Mouse (Mus musculus): ENCODE results near the gene Epb41l2.

Gene Epb41l2

DNA sequence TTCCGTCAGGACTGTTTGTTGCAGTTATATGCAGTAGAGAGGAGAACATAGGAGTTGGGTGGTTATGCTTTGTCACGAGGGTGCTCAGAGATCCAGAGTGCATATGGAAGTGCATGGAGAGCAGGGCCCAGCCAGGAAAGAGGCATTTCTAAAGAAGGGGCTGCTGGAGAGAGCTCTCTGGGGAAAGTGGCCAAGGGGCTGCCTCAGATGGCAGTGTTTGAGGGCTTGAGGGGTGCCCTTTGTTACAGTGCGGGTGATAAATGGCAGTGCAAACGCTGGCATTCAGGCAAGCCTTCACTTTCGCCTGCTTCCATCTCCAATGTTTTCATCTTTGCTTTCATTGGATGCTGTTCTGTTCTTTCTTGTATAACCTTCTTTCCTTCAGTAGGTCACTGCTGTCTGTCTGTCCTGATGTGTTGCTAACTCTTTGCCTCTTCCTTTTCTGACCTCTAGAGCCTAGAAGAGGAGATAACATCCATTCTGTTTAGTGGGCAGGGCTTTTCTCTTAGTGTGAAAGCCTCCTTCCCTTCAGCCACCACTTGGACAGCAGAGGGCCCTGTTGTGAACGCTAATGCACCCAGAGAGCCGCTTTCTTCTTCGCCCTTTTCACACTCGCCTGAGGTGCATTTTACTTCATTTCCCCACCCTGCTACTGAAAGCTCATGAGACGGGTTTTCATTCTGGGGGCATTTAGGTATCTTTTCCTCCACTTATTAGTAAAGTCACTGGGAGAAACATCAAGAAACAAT lies 139.9 kb downstream of the Epb41l2 start:
- DNase-seq (ENCODE audit: low spot score) = no peak

DNA sequence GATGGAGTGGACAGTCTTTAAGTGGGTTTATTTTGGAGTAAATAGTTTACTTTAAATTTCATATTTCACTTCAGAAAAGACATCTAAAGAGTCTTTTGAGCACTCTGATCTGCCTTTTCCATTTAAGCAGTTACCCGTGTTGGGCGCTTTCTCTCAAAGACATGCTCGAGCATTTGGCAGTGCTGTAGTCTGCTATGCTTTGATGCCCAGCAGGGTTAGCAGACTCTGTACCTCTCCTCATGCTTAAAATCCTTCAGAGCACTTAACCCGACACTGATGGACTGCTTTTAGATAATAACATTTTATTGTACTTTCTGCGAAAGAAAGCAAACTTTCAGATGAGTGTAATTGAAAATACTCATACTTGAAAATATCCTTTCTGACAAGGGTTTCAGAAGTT lies 143.7 kb downstream of the Epb41l2 start:
- no peak for DNase-seq (ENCODE audit: low spot score)

DNA sequence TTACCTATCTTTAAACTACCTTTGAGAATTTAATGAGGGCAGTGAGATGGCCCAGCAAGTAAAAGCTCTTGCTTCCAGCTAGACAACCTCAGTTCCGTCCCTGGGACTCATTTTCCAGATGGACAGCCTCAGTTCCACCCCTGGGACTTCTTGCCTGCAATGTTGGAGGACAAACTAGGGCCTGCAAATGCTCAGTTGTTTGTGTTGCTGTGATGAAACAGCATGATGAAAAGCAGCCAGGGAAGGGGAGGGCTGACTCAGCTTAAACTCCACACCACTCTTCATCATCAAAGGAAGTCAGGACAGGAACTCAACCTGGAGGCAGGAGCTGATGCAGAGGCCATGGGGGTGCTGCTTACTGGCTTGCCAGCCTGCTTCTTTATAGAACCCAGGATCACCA lies 154.2 kb downstream of the Epb41l2 start:
- DNase-seq (ENCODE audit: low spot score) = no peak

DNA sequence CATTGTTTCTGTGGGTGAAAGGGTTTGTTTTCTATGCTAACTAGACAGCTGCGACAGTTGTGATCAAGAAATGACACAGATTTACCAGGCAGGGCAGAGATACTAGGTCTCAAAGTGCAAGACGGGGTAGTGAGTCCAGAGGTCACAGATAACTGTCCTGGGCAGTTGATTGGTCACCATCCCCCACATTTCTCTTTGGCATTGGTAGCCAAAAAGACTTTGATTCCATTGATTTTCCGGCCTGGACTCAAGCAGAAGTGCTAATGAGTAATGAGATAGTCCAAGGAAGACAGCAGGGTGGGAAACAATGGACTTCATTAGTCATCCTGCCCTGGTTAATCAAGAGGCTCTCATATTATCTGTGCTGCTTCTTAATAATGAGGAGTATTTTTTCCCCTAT lies 160.4 kb downstream of the Epb41l2 start:
- DNase-seq (ENCODE audit: low spot score) = no peak

DNA sequence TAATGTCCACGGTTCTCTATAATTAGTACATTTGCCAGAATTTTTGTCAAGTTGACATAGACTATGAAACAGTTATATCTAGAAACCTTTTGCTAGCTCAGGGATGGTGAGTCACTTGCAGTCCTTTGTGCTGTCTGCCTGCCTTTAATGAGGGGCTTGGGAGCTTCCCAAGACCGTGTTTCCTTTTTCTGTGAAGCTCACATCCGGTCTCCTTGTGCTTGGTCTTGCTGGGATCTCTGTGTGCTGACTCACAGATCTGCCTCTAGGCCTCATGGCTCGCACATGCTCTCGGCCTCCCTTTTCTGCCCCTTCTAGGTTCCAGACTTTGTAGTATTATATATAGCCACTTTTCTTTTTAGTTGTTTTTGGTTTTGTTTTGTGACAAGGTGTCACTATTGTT lies 160.8 kb downstream of the Epb41l2 start:
- no peak for DNase-seq (ENCODE audit: low spot score)

DNA sequence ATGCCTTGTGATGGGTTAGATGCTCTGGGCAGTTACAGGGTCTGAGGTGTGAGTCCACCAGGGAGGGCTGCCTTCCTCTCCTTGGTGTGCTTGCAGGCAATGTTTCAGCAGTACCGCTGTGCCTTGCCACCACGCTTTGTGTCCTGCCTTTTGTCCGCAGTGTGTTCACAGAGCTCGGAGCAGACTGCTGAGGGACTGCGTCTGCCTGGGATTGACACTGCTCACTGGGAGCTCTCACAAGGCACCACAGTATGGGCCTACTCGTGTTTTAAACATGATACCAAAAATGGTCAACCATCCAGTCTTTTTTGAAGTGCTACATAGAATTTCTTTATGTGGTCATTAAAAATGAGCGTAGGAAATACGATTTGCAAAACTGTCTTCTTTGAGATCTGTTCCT lies 164.1 kb downstream of the Epb41l2 start:
- no peak for DNase-seq (ENCODE audit: low spot score)

DNA sequence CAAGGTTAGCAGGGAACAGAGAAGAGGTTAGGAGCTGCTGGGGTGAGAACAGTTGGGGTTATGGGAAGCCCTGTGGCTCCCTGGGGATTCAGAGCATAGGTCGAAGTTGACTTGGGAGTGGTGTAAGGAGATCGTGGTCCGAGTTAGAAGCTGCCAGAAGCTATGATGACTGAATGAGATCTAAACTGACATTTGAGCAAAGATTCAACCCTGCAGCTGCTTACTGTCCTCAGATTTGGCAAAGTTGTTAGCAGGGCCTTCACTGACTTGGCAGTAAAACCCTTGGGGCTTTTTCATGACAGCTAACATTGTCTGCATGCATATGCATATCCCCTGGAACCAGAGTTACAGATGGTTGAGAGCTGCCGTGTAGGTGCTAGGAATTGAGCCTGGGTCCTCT lies 166.6 kb downstream of the Epb41l2 start:
- DNase-seq (ENCODE audit: low spot score) = no peak

DNA sequence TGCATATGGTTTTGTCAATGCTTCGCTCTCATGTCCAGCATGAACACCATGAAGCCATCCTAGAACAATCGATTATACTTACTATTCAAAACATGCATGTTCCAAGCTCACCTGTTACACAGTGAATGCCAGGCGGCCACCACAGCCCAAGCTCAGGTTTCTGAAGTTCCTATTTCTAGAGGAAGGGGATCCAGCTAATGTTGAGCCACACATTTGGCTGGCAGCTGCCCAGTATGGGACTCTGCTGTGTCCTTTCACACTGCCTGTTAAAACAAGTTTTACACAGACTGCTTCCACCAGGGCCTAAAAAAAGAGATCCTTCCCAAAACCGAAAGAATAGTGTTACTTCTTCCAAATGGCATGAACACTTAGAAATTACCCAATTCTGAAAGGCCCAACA lies 167.0 kb downstream of the Epb41l2 start:
- DNase-seq (ENCODE audit: low spot score) = no peak

DNA sequence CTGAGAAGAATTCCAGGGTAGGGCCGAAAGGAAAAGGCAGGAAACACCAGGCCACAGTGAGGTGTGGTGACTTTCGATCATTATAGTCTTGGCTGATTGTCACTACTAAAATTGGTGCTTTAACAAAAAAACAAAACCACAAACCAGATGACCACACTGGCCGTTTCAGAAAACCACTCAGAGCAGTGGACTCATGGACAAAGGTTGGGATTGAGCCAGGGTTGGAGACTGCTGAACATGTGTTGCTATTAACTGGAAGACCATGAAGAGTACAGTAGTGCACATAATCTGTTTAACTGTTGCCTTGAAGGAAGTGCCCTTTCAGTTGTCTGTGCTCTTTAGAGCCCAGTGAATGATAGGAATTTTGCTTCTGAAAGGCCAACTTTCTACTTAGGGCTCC lies 167.5 kb downstream of the Epb41l2 start:
- DNase-seq (ENCODE audit: low spot score) = no peak

DNA sequence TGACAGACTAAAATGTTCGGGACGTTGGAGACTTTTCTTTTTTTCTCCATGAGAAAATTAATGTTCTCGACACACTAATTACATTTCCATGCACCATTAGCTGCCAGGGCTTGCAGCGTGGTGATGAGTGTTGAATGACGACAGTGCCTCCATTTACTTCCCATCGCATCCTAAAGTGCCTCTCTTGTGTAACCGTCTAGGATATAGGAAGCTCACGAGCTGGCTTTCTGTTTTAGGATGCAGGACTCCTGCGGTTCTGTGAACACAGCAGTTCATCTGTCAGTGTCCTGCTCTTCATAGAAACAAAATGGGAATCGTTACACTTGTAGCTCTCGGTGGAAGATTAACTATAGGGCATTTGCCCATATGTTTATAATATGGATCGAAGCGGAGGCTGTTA lies 171.7 kb downstream of the Epb41l2 start:
- no peak for DNase-seq (ENCODE audit: low spot score)

DNA sequence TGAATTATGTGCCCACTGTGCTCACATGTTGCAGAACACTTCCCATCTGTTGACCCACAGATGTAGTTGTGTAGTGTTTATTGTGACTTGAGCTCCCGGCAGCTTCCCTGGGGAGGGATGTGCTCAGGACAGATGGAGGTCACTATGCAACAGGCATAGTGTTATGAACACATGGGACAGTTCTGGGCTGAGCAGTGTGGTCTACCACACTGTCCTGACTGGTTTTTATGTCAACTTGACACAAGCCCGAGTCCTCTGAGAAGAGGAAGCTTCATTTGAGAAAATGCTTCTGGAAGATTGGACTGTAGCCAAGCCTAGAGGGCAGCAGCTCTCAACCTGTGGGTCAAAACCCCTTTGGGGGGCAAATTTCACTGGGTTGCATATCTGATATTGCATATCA lies 173.5 kb downstream of the Epb41l2 start:
- no peak for DNase-seq (ENCODE audit: low spot score)

DNA sequence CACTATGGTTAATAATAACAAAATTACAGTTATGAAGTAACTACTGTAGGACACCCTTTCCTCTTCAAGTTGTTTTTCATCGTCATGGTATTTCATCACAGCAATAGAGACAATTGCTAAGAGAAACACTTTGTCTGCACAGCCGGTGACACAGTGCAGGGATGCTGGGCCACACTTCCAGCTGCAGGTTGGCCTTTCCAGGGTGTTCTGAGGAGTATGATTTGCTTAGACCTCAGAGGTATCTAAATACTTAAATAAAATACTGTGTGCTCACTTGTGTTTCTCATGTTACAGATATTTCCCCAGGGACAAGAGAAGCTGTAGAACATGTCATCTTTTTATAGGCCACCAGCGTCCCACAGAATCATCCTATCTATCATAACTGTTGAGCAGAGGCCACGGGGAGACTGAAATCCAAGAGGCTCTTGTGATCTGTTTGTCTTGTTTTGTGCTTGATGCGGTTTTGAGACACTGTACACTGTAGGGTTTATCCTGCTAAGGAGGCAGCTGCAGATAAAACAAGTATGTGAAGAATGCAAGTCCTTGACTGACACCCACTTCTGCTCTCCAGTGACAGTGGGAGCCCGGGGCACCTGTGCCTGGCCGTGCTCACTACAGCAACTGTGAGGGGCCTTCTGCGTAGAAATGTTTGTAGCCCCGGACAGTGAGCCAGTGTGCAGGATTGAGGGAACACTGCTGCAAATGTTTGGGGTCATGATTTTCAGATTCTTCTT lies 174.1 kb downstream of the Epb41l2 start:
- DNase-seq (ENCODE audit: low spot score) = no peak

DNA sequence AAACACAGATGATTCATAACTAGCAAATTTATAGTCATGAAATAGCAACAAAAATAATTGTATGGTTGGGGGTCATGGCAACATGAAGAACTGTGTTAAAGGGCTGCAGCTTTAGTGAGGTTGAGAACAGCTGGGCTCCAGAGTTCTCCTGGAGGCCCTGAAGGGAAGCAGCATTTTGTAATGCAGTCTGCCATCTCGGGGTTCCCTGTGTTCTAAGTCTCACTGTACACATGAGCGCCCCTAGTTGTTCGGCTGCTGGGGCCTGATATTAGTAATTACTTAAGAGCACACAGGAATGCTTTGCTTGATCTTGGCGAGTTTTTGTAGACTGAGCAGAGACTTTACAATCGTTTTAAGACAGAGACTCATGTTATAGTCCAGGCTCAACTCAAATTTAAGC lies 174.9 kb downstream of the Epb41l2 start:
- no peak for DNase-seq (ENCODE audit: low spot score)

DNA sequence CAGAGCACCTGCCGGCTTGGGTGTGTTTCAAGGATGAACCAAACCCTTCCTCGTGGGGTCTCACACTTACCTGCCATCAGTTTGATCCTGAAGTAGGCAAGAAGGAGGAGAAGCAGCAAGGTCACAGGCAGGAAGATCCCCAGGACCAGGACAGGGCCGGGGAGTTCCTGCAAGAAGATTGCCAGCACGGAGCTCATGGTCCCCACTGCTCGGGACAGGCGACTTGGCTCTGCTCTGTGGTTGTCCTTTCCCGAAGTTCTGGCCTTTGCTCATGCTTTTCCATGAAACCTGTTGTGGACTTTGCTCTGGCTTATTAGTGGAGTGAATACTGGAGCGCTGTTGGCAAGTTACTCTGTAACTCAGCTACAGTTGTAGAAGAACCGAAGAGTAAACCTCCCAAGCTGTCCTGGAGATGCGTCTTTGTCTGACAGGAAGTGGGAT lies 176.3 kb downstream of the Epb41l2 start, which contains the start of gene Smlr1:
Smlr1 (minus strand) TSS at position 377 of the 441 bp plus-strand sequence.
- DNase-seq (ENCODE audit: low spot score) = no peak

DNA sequence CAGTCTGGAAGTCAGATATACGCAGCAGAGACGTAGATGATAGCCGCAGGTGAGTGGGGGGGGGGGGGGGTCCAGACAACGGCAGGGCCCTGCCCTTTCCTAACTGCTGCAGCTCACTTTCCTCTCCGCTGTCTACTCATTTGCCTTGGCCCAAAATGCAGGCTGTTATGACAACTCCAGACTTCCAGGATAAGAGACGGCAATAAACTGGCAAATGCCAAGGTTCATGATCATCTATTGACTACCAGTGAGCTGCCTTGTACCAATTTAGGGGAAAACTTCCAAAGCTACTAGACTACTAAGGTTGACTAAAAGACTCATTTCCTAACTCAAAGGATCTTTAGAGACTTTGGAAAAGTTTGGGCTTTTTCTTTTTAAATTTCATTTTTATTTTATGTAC lies 177.0 kb downstream of the Epb41l2 start:
- no peak for DNase-seq (ENCODE audit: low spot score)

DNA sequence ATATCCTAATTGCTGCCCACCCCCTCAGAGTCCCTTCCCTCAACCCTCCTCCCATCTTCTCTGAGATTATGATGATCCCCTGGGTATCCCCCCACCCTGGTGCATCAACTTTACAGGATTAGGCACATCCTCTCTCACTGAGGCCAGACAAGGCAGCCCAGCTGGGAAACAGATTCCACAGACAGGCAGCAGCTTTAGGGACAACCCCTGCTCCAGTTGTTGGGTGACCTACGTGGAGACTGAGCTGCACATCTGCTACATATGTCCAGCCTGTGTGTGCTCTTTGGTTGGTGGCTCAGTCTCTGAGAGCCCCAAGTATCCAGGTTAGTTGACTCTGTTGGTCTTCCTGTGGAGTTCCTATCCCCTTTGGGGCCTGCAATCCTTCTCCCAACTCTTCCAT lies 179.1 kb downstream of the Epb41l2 start:
- DNase-seq (ENCODE audit: low spot score) = no peak

DNA sequence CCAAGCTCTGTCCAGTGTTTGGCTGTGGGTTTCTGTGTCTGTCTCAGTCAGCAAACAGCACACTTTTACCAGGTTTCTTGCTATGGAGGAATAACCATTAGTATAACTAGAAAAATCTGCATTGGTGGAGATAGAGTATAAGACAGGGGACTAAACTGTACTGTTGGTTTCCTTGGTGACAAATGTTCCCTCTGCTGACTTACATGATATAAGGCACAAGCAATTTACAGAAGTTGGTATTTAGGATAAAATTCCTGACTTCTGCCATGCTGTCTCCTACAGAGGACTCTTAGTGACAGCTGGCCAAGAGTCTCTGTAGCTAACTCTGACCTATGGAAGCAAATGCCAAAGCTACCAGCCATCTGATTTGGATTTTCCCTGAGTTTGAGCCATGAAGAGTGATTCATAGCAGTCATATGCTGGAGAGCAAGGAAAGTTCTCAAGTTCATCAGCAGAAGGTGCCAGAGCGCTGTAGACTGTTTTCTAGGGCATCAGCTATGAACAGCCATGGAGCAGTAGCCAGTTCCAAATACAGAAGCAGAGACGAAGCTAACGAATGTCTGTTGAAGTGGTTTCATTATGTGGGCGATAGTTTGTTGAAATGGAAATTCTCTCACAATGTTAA lies 179.7 kb downstream of the Epb41l2 start:
- DNase-seq (ENCODE audit: low spot score) = no peak

DNA sequence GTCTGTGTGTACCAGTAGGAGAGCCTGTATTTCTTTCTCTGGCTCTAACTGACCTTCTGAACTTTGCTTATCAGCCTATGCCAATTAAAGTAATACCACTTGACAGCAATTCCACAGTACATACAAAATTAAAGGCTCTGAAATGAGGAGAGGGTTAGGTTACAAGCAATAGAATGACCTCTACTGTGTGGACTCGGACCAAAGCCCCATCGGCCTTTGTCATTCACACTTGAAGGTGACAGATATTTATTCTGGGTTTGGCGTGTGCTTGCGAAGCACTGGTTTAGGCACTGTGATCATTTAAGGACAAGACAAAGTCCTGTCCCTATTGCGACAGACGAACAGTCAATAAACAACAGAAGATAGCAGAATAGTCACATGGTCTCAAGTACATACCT lies 180.2 kb downstream of the Epb41l2 start:
- no peak for DNase-seq (ENCODE audit: low spot score)

DNA sequence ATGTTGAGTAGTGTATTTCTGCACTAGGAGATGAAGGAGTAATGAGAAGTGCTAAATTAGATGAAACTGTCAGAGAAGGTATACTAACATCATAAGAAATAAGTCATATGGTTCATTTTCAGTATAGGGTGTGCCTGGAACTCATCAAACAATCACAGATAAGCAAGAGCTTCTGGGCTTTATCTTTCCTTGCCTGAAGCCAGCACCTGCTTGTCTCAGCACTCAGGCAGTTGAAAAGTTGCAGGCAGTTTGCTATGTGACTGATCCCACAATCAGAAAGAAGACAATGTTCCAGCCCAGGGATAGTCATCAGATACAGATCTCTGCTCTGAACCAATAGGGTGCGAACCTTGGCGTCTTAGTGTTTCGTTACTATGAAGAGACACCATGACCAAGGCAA lies 181.5 kb downstream of the Epb41l2 start:
- DNase-seq (ENCODE audit: low spot score) = no peak

DNA sequence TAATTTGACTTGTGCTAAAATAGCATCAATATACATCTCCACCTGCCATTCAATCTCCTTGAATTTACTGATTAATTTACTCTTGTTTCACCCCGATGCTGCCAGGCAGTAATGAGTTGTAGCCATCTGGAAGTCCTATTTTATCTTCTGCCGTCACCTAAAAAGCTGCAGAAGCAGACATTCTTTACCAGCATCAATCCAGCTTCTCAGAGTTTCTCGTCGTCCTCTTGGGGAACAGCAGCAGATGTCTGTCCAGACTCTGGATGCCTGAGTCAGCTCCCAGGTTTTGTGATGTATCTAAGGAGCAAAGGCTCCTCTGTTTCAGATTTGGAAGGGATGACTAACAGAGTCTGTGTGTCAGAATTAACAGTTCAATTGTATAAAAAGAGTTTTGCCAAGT lies 193.3 kb downstream of the Epb41l2 start:
- DNase-seq (ENCODE audit: low spot score) = no peak

DNA sequence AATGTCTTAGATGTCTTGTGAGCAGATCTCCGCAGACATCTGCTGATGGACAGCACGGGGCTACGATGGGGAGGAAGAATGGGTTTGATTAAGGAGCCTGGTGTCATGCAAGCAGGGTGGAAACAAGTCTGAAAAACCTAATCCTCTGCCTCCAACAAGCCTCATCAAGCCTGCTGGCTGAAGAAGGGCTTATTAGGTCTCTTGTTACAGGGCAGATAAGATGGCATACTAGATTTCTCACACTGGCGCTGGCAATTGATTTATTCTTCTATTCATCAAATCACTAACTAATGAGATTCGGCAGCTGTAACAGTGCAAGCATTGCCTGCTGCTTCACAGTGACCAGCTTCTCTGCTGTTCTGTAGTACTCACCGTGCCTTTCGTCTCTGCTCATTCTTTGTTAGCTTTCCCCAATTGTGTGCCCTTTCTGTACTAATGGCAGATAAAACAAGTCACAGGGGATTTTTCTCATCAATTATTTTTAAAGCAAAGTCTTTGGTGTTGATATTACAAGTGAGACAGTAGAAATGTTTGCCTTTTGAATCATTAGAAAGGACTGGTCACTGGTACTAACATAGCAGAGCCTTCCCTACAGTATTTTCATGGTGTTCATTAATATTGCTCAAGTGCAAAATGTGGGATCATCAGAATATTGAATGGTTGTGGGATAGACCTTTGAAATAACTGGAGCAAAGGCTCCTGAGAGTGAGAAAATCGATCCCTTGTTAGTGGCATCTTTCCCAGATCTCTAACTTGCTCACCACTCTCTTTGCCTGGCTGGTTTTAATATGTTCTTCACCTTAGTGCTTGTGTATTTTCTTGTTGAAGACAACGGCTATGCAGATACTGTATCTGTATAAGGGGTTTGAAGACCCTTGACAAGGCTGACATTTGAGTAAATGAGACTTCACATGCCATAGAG lies 212.0 kb downstream of the Epb41l2 start:
- DNase-seq (ENCODE audit: low spot score) = no peak
